Mouse (Mus musculus) gastrocnemius, postnatal 4 days (tissue): ENCODE measurements at regions not wholly inside any gene's neighbourhood (a gene's known extent, or its start where the extent isn't known, plus 50 kb on each side); places are given as distances from the start of the nearest gene placed in this dataset. TPM values are rescaled to one million over a fixed set of nuclear protein-coding genes. Genes with fewer than 3 reads are reported as not detected.

Experiments
- DNase-seq, 2 experiments: peaks; one replicate each; pipeline ENCODE4 v3.0.0; 2021 to 2022; ENCODE audit warnings: low spot score in 2 of 2, mixed read lengths in 2 of 2
- microRNA-seq: library from miRNA; unstranded; fragments of <30 nt; microRNA quantifications from one replicate; pipeline ENCODE4 v1.2.0, GENCODE M21; 2021

GRCm38 (mm10) chr5:83533901-83534300 is 178.9 kb upstream of the Tecrl start:
- no peak for DNase-seq

GRCm38 (mm10) chr5:83518661-83519060 is 163.7 kb upstream of the Tecrl start:
- no peak for DNase-seq

DNA sequence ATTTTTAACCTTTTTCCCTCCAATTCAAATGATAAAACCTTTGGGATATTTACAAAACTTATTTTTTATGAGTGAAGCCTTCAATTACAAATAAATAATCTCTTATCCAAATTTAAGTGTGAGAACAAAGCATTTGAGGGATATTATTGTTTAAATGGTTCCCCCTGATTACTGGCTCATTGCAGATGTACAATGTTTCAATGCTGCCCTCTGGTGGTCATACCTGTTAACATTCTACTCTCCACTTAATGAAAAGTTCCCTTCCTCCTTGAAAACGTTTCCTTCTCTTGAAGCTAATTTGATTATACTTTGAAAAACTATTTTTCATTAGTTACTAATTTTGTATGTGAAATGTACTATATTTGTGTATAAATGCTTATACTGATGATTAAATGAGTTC is 129.1 kb upstream of the Tecrl start:
- peak in 1 of 2 experiments; percentile 10 for DNase-seq

DNA sequence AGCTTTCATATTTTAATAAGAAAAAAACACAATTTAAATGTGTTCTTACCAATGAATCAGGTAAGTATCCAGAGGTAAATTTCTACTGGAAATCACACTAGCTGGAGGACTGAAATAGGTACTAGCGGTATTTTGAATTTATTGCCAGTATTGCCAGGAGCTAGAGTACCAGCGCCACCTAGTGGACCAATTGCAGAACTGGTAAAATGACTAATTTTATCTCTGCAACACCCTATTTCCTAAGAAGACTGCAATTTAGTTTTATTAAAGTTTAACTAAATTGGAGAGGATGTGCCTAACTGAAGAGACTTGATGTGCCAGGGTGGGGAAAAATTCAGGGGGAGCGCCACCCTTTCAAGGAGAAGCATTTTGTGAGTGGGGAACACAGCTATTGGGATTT is 85.3 kb upstream of the Tecrl start:
- peak in 1 of 2 experiments; percentile 22 for DNase-seq

DNA sequence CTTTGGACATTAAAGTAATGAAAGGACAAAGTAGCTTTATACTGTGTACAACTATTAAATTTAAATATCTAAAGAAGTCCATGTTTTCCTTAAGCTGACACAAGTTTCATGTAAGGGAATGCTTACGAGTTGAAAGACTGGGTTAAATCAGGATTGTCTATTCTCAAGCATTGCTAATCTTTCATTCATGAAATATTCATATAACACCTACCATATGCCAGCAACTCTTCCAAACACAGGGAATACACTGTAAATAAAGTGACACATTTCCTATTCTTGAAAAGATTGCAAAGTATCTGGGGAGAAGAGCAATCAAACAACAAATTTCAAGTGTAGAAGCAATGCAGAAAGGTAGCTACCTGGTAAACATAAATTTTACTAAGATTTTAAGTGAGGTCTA is 81.5 kb upstream of the Tecrl start:
- no peak for DNase-seq

DNA sequence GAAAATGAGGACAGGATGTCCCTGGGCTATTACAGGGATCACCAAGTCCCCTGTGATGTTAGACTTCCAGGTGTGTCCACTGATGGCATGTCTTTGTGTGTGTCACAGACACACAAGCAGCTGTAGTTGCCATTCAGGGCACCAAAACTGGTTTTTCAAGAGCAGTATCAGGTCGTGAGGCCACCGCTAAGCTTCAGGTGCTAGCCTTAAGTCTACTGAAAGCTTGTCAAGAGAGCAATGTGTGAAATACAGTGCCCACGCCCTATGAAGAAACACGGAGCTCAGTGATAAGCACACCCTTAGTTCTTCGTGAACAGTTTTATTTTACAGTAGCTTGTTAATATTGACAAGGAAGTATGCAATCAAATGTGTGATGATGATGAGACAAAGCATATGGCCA is 66.7 kb upstream of the Tecrl start:
- DNase-seq, result no peak

DNA sequence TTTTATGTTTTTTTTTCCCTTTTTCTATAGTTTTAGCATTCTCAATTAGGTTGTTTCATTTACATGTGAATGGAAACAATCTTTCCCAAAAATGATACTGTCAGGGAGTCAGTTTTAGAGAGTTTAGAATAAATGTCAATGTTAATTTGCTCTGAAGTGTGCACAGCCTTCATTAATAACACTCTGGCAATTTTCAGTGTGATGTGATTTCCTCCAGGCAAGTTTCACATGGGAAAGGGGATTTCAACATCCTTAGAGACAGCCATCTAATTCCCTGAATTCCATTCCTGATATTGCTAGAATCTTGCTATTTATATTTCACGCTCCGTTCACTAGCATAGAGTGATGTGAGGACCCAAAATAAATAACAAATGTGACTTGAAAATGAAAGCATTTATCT is 55.2 kb upstream of the Tecrl start:
- no peak for DNase-seq

DNA sequence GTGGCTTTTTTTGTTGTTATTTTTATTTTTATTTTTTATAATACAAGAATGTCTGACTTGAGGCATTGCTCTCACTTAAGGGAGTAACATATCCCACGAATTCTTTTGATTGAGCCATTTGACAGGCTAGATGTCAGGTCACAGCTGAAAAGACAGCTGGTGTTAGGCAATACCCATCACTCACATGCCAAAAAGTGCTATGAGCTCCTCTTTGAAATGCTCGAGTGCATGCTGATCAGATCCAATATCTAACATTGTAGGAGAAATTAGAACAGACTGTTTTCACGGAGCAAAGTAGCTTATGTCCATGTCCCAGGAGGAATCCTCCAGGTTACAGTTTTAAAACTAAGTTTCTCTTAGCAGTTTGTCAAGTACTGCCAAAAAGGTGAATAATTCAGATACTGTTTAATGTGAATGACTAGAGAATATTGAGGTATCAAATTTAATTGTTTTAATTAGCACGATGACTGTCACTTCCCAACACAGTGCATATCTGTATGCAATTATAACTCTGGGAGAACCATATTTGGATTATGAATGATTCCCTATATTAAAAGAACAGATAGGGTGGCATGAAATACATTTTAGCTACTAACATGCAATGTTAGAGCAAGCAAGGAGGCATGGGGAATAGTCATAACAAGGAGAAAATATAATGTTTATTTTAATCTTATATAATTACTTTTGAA is 50.4 kb upstream of the Tecrl start:
- no peak for DNase-seq

Small RNA genes in the stretch of these regions (microRNA-seq; reads per million reads assigned to microRNA genes)
- not detected for gene Gm44303
